Mouse (Mus musculus) thymus, postnatal 4 days (tissue): ENCODE results near the gene Palm3.

ENCODE experiments used
- DNase-seq: peaks from one replicate; pipeline ENCODE4 v3.0.0; 2021

Palm3 gene

GRCm38 (mm10) chr8:84025863-84026262 lies 4.6 kb downstream of the Palm3 start:
- DNase-seq = peak; percentile 90

GRCm38 (mm10) chr8:84027449-84027848 lies 6.2 kb downstream of the Palm3 start:
- DNase-seq = peak; percentile 32

- DNase-seq = no peak
These were observed 8.0 kb downstream of the Palm3 start for GRCm38 (mm10) chr8:84029272-84029671.

- DNase-seq = no peak
These were observed 11.5 kb downstream of the Palm3 start for GRCm38 (mm10) chr8:84032777-84033176.

GRCm38 (mm10) chr8:84038015-84038414 lies 16.7 kb downstream of the Palm3 start:
- DNase-seq = no peak

GRCm38 (mm10) chr8:84039050-84039449 lies 17.8 kb downstream of the Palm3 start:
- peak; percentile 86 for DNase-seq

GRCm38 (mm10) chr8:84042066-84042947 lies 21.0 kb downstream of the Palm3 start, which contains the start of gene Il27ra:
Gene Il27ra (minus strand): TSS chr8:84042589.
- DNase-seq = peak; percentile 80

GRCm38 (mm10) chr8:84042948-84043342 lies 21.7 kb downstream of the Palm3 start:
- DNase-seq = peak; percentile 44

GRCm38 (mm10) chr8:84044103-84044502 lies 22.8 kb downstream of the Palm3 start:
- no peak for DNase-seq

GRCm38 (mm10) chr8:84044900-84045299 lies 23.6 kb downstream of the Palm3 start, which contains the start of gene Rln3:
Gene Rln3 (minus strand): TSS chr8:84045000.
- no peak for DNase-seq

GRCm38 (mm10) chr8:84046505-84046904 lies 25.2 kb downstream of the Palm3 start:
- DNase-seq = no peak

GRCm38 (mm10) chr8:84048171-84048570 lies 26.9 kb downstream of the Palm3 start:
- no peak for DNase-seq

- no peak for DNase-seq
These were observed 31.5 kb downstream of the Palm3 start for GRCm38 (mm10) chr8:84052746-84053145.

- DNase-seq = no peak
These were observed 32.0 kb downstream of the Palm3 start for GRCm38 (mm10) chr8:84053229-84053628.

- DNase-seq = no peak
These were observed 36.6 kb downstream of the Palm3 start for GRCm38 (mm10) chr8:84057827-84058226.

- DNase-seq = no peak
These were observed 38.0 kb downstream of the Palm3 start for GRCm38 (mm10) chr8:84059226-84059625.

- no peak for DNase-seq
These were observed 39.0 kb downstream of the Palm3 start for GRCm38 (mm10) chr8:84060245-84060644.

- DNase-seq = peak; percentile 77
These were observed 42.8 kb downstream of the Palm3 start for GRCm38 (mm10) chr8:84063861-84064610.

GRCm38 (mm10) chr8:84065037-84065436 lies 43.8 kb downstream of the Palm3 start, which contains the start of gene Gm10643:
Gene Gm10643 (minus strand): TSS chr8:84065137.
- no peak for DNase-seq

GRCm38 (mm10) chr8:84065457-84066072 lies 44.3 kb downstream of the Palm3 start:
- DNase-seq = no peak

- peak; percentile 97 for DNase-seq
These were observed 45.1 kb downstream of the Palm3 start, which contains the start of gene Rfx1 for GRCm38 (mm10) chr8:84066291-84066930. Gene Rfx1 (plus strand): TSS chr8:84066834.

GRCm38 (mm10) chr8:84067047-84067573 lies 45.8 kb downstream of the Palm3 start:
- peak; percentile 99 for DNase-seq
